In the genomic region with DNA sequence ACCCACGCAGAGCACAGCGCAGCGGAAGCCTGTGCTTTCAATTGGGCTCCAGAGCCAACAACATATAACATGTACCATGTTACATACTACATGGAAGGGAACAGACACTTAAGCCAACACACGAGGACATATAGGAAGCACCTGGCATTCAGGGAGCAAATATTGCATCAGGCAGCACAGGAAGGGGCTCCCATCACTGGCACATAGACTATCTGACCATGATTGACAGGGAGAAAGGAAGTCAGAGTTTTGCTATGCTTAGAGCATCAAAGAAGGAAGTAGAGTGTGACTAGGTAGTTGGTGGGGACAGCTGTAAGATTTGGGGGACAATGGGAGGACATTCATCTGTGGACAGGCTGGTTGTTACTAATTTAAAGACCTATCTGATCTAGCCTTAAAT, we compare ENCODE assay signal across 24 mouse cellular contexts.
"Had no signal": no experiment of that assay in that cellular context is flagged by ENCODE, and none has a peak within 500 bp of the region (broad histone marks: within the 10 kb centered on the region; RNA-seq: fewer than 3 reads in every experiment).

No protein-coding gene starts in this region.

- H3K4me1 ChIP-seq: limb, embryonic 15.5 days; liver, embryonic 12.5 days had no signal

- H3K36me3 ChIP-seq: heart, embryonic 10.5 days; heart, embryonic 12.5 days; hindbrain, embryonic 13.5 days; hindbrain, embryonic 15.5 days; kidney, embryonic 15.5 days; limb, embryonic 13.5 days; limb, embryonic 15.5 days; liver, embryonic 12.5 days had no signal

- H3K4me2 ChIP-seq: heart, embryonic 12.5 days; hindbrain, embryonic 13.5 days; hindbrain, embryonic 15.5 days; kidney, embryonic 15.5 days; limb, embryonic 13.5 days; limb, embryonic 15.5 days; liver, embryonic 12.5 days had no signal

- H3K9me3 ChIP-seq: heart, embryonic 10.5 days; heart, embryonic 12.5 days; hindbrain, embryonic 13.5 days; hindbrain, embryonic 15.5 days; kidney, embryonic 15.5 days; limb, embryonic 13.5 days; limb, embryonic 15.5 days; liver, embryonic 12.5 days had no signal

- ATAC-seq: hindbrain, postnatal 0 days; intestine, embryonic 16.5 days; liver, embryonic 12.5 days had no signal

- H3K27ac ChIP-seq: gastrocnemius, adult 2 months; heart, embryonic 10.5 days; hindbrain, embryonic 13.5 days; hindbrain, embryonic 15.5 days; hindbrain, postnatal 0 days; kidney, embryonic 15.5 days; kidney, postnatal 0 days; limb, embryonic 13.5 days; limb, embryonic 15.5 days; liver, embryonic 12.5 days had no signal

- H3K4me3 ChIP-seq: gastrocnemius, adult 2 months; heart, embryonic 10.5 days; heart, embryonic 12.5 days; hindbrain, embryonic 13.5 days; hindbrain, embryonic 15.5 days; kidney, embryonic 15.5 days; limb, embryonic 13.5 days; limb, embryonic 15.5 days; liver, embryonic 12.5 days had no signal

- H3K27me3 ChIP-seq: heart, embryonic 12.5 days; limb, embryonic 15.5 days; liver, embryonic 12.5 days had no signal

- H3K9ac ChIP-seq: heart, embryonic 12.5 days; hindbrain, embryonic 13.5 days; hindbrain, embryonic 15.5 days; kidney, embryonic 15.5 days; limb, embryonic 13.5 days; limb, embryonic 15.5 days; liver, embryonic 12.5 days had no signal

- DNase-seq: gastrocnemius, adult 2 months; gastrocnemius, postnatal 10 days; gastrocnemius, postnatal 25 days; heart, adult 18-20 months; heart, postnatal 10 days; heart, postnatal 4 days; kidney, adult 11 months; kidney, adult 2 months; kidney, adult 9 months; kidney, postnatal 14 days; layer of hippocampus, adult 9-11 months; layer of hippocampus, postnatal 36 days; left cerebral cortex, postnatal 4 days had no signal
